Mouse (Mus musculus): ENCODE data around the gene Notch3. TPM values are rescaled to one million over a fixed set of nuclear protein-coding genes. Genes with fewer than 3 reads are reported as not detected.
"Not testable (repeated sequence)": the region's sequence is repeated elsewhere in the genome, so short reads cannot be mapped to it uniquely, and the experiment has no call there.

Gene Notch3
- polyA plus RNA-seq, 1 experiment from 2014 or later: 13.7 TPM

DNA sequence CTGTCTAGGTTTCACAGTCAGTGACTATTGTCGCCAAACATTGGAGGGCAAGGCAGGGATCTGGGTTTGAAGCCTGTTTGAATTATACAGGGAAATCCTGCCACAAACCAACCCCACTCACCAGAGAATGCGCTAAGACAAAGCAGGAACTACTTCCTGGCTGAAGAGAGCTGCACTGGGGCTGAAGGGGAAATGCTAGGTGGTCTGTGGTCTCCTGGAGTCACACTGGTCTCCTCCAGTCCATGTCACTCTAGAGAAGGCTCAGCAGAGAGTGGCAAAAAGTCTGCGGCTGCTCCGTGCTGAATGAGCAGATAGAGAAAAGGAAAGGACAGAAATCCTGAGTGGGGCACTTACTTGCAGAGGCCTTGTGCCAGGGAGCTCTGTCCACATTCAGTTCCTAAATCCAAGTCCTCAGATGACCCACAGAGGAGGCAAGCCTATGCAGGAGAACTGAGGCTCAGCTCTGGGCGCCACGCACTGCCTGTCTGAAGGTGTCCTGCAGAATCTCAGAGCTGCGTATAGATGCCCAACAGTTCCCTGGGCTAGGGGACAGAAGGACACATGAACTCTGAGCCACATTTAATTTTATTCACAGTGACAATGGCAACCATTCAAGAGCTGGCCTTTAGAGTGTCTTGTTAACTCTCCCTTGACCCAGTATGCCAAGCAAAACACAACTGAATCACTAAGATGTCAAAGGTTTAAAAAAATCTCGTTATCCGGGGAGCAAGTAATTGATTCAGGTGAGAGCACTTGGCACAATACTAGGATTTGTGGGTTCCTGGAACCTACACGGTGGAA lies 55.5 kb downstream of the Notch3 start:
- Histone ChIP-seq H3K27me3 (ENCODE audit: insufficient read depth, poor library complexity, severe bottlenecking) (peaks cover 26% of the 10 kb centered on the region), H3K4me3 (no peak overlapping the region), H3K4me1 (peaks cover 33% of the 10 kb centered on the region), H3K36me3 (no peaks in the 10 kb centered on the region), H3K9me3 (no peaks in the 10 kb centered on the region), H3K27ac (peak overlapping the region; percentile 45)
- no peak for DNase-seq (ENCODE audit: low spot score)
- WGBS: 81% methylated on average over 10 of the region's 10 CpGs

DNA sequence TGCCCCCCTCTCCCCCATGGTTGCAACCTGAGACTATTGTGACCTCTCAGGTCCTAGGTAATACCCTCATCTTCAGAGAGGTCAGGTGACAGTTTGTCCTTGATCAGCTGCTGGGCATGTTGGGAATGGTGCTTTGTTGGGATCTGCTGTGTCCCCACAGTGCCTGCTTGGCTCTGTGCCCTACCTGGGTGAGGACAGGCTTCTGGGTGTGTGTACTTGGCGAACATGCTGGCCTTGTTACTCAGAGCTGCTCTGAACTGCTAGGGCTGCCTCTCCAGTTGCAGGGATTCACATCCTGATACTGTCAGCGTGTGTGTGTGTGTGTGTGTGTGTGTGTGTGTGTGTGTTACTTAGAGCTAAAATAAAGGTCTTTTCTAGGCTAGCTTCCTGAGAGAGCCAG lies 56.2 kb downstream of the Notch3 start:
- H3K9me3 ChIP-seq: no peaks in the 10 kb centered on the region
- 46% methylated on average over 2 of the region's 2 CpGs for WGBS
- H3K27me3 ChIP-seq (ENCODE audit: insufficient read depth, poor library complexity, severe bottlenecking): peaks cover 25% of the 10 kb centered on the region
- no peak for DNase-seq (ENCODE audit: low spot score)
- no peak overlapping the region for H3K4me3 ChIP-seq
- H3K36me3 ChIP-seq: no peaks in the 10 kb centered on the region
- H3K4me1 ChIP-seq: peaks cover 31% of the 10 kb centered on the region
- H3K27ac ChIP-seq: no peak overlapping the region

DNA sequence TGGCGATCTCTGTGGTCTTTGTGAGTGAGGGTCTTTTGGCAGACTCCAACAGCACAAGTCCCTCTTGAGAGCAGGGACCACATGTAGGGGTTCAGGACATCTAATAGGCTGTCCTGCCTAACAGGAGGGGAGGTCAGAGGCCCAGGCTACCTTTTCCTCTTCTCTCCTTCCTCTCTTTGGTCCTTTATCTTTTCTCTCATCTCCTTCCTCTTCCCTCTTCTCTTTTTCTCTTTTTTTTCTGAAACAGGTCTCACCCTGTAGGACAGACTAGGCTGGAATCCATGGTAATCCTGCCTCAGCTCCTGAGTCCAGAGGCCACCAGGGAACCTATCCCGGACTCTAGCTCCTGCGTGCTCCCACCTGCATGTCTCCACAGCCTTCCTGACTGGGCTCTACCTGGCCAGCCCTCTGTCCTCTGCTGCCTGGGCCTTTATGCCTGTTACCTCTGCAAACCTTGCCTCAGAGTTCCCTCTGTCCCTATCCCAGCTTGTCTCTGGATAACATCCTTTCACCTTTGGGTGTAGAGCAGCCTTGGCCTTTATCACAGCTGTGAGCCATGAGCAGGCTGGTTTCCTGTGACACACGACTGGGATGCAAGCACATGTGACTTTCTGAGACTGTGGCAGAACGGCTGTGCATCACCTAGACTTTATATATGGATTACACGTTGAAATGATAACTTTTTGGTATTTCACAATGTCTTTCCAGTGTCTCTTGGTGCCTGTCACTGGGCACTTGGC lies 57.3 kb downstream of the Notch3 start:
- H3K4me3 ChIP-seq: no peak overlapping the region
- no peaks in the 10 kb centered on the region for H3K9me3 ChIP-seq
- H3K4me1 ChIP-seq: peaks cover 24% of the 10 kb centered on the region

DNA sequence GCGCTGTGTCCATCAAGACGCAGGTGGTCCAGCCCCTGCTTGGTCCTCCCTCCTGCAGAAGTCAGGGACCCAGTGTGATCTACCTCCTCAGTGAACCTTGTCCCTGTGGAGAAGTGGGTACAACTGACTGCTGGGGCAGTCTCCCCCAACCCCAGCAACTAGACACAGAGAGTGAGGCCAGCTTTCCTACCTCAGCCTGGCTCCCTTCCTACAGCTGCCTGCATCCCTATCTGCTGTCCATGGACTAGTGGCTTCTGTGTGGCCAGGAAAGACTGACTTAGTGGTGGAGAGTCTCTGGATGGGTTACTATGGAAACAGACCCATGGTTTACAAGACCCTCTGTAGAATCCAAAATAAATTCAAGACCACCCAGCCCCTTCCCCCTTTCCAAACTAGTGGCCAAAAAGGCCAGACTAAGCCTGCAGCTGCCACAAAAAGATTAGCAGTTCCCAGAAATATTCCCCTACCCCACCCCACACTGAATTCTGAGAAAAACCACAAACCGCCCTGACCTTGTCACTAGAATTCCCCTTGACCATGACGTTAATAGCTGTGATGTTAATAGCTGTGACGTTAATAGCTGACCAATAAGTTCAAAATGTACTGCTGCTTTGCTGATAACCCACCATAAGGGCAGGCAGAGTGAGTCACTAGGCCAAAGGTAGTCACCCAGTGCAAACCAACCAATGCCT lies 58.2 kb downstream of the Notch3 start:
- peaks cover 25% of the 10 kb centered on the region for H3K27me3 ChIP-seq (ENCODE audit: insufficient read depth, poor library complexity, severe bottlenecking)
- 72% methylated on average over 5 of the region's 5 CpGs for WGBS
- DNase-seq (ENCODE audit: low spot score): peak; percentile 88
- not testable (repeated sequence) for H3K4me3 ChIP-seq, H3K9me3 ChIP-seq, H3K36me3 ChIP-seq
- peak overlapping the region; percentile 62; the same call in 1 of the 2 replicates for H3K27ac ChIP-seq
- peaks cover 15% of the 10 kb centered on the region for H3K4me1 ChIP-seq

More for the DNA sequence above, 57.3 kb downstream of the Notch3 start:
- Histone ChIP-seq H3K27ac (peak overlapping the region; percentile 65; the same call in 1 of the 2 replicates), H3K36me3 (no peaks in the 10 kb centered on the region), H3K27me3 (ENCODE audit: insufficient read depth, poor library complexity, severe bottlenecking) (peaks cover 28% of the 10 kb centered on the region)
- peak; percentile 71 for DNase-seq (ENCODE audit: low spot score)
- WGBS: 68% methylated on average over 6 of the region's 6 CpGs

DNA sequence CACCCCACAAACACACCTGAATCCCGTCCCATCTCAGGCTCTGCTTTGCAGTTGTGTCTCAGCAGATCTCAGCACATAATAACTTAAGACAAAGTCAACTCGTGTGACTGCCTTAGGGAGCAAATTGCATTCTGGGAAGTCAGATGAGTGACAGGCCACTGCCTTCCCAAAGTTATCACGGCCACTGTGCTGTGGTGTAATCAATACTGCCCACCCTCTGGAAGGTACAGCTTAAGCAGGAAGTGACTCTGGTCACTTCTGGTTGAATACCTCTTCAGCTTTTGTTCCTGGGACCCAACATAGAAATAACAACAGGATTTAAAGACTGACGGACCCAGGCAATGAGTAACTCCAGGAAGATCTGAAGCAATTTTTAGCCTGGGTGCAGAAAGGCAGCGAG lies 58.8 kb downstream of the Notch3 start:
- DNase-seq (ENCODE audit: low spot score): peak; percentile 75
- peak overlapping the region; percentile 62; the same call in 1 of the 2 replicates for H3K27ac ChIP-seq

DNA sequence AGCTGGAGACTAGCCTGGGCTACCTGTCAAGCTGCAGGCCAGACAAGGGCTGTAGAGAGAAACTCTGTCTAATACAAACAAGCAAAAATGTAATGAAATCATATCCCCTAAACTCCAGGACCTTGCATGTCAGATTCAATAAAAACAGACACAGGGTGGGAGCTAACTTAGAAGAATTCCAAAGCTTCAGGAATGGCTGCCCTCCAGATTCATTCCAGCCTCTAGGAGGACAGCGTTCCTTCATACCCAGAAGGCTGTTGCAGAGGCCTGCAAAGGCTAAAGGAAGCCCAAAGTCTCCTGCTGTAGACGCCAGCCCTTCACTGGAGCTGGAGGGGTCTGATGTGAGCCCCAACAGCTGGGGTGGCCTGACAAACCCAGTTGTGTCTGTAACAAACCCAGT lies 60.3 kb downstream of the Notch3 start:
- peaks cover 37% of the 10 kb centered on the region for H3K27me3 ChIP-seq (ENCODE audit: insufficient read depth, poor library complexity, severe bottlenecking)
- H3K4me1 ChIP-seq: 0 out of 2 replicates have a peak, but pooled peaks cover 8% of the 10 kb centered on the region
- no peak overlapping the region for H3K4me3 ChIP-seq
- no peaks in the 10 kb centered on the region for H3K9me3 ChIP-seq
- DNase-seq (ENCODE audit: low spot score): no peak
- WGBS: 67% methylated on average over 2 of the region's 2 CpGs
- no peak overlapping the region for H3K27ac ChIP-seq
- H3K36me3 ChIP-seq: no peaks in the 10 kb centered on the region

More for the DNA sequence above, 58.8 kb downstream of the Notch3 start:
- Histone ChIP-seq H3K27me3 (ENCODE audit: insufficient read depth, poor library complexity, severe bottlenecking) (peaks cover 25% of the 10 kb centered on the region), H3K4me3 (no peak overlapping the region), H3K4me1 (peaks cover 9% of the 10 kb centered on the region), H3K36me3 (no peaks in the 10 kb centered on the region), H3K9me3 (no peaks in the 10 kb centered on the region)
- 59% methylated on average over 5 of the region's 5 CpGs for WGBS

DNA sequence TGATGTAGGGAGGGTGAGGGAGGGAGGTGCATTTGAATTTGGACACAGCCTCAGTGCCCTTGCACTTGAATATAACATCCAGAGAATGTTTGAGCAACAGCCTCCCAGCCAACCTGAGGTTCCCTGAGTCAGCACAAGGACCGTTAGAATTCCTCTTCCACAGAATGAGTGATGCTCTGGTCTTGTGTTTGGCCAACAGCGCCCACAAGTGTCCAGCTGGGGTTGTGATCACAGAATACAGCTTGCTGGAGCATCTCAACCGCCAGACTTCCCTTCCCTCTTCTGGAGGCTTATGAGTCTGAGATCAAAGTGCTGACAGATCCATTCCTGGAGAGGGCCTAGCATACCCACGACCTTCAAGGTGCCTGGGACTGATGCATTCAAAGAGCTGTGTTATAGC lies 63.6 kb downstream of the Notch3 start:
- DNase-seq (ENCODE audit: low spot score): peak; percentile 75
- WGBS: 18% methylated on average over 4 of the region's 4 CpGs
- Histone ChIP-seq H3K9me3 (no peaks in the 10 kb centered on the region), H3K27me3 (ENCODE audit: insufficient read depth, poor library complexity, severe bottlenecking) (peaks cover 51% of the 10 kb centered on the region), H3K27ac (no peak overlapping the region), H3K36me3 (no peaks in the 10 kb centered on the region), H3K4me3 (no peak overlapping the region), H3K4me1 (peaks cover 12% of the 10 kb centered on the region)

DNA sequence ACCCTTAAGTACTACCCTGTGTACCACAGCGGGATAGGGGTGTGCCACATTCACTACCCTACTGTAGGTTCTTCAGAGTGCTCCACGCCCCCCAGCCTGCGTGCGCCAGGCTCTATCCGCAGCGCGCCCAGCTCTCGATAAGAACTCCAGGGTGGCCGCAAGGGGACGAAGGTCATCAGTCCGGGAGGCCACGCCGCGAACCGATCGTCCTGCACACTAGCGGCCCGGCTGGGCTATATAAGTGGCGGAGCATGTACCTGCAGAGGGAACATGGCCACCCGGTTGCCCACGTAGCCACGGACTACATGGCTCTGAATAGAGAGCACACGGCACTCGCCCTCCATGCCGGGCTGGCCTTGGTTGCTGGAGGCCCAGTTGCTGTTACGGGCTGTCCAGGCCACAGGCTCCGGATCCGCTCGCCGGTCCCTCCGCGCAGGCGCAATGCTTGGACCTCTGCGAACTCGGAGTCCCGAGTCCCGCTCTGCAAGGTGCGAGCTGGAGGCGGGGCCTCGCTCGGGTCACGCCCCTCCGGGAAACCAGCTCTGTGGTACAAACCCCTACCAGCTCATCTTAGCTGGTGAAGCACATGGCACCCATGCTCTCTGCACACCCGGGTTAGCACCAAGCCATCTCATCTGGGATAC lies 66.6 kb downstream of the Notch3 start:
- Histone ChIP-seq H3K4me1 (peaks cover 12% of the 10 kb centered on the region), H3K9me3 (no peaks in the 10 kb centered on the region), H3K4me3 (peak overlapping the region; percentile 63), H3K36me3 (no peaks in the 10 kb centered on the region), H3K27ac (peak overlapping the region; percentile 80), H3K27me3 (ENCODE audit: insufficient read depth, poor library complexity, severe bottlenecking) (peaks cover 48% of the 10 kb centered on the region)
- peak; percentile 91 for DNase-seq (ENCODE audit: low spot score)
- WGBS: under 1% methylated on average over 44 of the region's 44 CpGs

DNA sequence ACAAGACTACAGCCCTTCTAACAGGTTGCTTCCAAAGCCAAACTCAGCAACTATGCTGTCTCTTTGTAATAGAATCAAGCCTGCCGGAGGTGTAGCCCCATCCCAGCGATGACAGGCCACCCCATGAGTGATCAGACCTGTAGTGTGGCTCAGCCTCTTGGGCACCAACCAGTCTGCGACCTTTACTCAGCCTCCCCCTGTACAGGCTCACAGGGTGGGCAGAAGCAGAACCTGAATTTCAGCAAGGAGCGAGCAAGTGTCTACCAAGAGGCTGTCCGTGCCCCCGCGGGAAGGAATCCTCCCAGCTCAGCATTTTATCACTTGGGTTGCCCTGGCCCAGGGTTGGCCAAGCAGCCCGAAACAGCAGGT lies 67.1 kb downstream of the Notch3 start:
- H3K4me1 ChIP-seq: peaks cover 12% of the 10 kb centered on the region
- H3K27me3 ChIP-seq (ENCODE audit: insufficient read depth, poor library complexity, severe bottlenecking): peaks cover 43% of the 10 kb centered on the region
- H3K36me3 ChIP-seq: no peaks in the 10 kb centered on the region
- peak overlapping the region; percentile 63 for H3K4me3 ChIP-seq
- DNase-seq (ENCODE audit: low spot score): peak; percentile 73
- WGBS: 26% methylated on average over 8 of the region's 8 CpGs
- no peaks in the 10 kb centered on the region for H3K9me3 ChIP-seq
- H3K27ac ChIP-seq: peak overlapping the region; percentile 80

DNA sequence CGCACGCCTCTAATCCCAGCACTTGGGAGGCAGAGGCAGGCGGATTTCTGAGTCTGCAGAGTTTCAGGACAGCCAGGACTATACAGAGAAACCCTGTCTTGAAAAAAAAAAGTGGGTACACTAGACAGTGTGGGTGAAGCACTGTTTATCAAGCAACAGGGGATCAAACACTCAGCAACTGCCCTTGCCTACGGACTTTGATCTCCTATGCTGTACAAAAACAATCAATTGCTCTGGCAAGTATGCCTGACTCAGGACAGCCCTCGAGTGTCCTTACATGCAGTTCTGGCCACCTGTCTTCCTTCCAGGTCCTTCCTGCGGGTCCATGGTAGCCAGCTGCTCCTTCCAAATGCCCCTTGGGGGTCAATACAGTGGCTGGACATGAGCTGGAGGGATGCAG lies 67.7 kb downstream of the Notch3 start:
- H3K4me1 ChIP-seq: peaks cover 12% of the 10 kb centered on the region
- H3K4me3 ChIP-seq; H3K36me3 ChIP-seq; H3K27ac ChIP-seq; H3K9me3 ChIP-seq; DNase-seq (ENCODE audit: low spot score): not testable (repeated sequence)
- H3K27me3 ChIP-seq (ENCODE audit: insufficient read depth, poor library complexity, severe bottlenecking): peaks cover 39% of the 10 kb centered on the region
- WGBS: 90% methylated on average over 6 of the region's 6 CpGs

DNA sequence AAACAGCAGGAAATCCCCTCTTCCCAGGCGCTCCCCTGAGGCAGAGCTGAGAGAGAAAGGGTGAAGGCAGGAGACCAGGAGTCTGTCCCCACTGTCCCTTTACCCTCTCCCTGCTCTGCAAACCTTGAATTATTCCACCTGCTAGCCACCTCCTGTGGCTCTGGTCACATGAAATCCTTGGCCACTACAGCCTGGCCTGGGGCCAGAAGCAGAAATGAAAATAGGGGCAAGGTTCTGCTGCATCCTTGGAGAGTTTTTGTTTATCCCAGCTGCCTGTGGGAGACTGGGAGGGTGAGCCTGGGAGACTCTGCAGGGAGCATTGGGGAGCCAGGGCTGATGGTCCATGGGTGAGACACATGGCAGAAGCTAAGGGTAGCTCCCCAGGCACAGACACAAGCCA lies 69.0 kb downstream of the Notch3 start:
- Histone ChIP-seq H3K4me1 (peaks cover 12% of the 10 kb centered on the region), H3K4me3 (no peak overlapping the region), H3K36me3 (no peaks in the 10 kb centered on the region), H3K27ac (no peak overlapping the region), H3K27me3 (ENCODE audit: insufficient read depth, poor library complexity, severe bottlenecking) (peaks cover 39% of the 10 kb centered on the region), H3K9me3 (no peaks in the 10 kb centered on the region)
- 81% methylated on average over 1 of the region's 1 CpGs for WGBS
- DNase-seq (ENCODE audit: low spot score): no peak

DNA sequence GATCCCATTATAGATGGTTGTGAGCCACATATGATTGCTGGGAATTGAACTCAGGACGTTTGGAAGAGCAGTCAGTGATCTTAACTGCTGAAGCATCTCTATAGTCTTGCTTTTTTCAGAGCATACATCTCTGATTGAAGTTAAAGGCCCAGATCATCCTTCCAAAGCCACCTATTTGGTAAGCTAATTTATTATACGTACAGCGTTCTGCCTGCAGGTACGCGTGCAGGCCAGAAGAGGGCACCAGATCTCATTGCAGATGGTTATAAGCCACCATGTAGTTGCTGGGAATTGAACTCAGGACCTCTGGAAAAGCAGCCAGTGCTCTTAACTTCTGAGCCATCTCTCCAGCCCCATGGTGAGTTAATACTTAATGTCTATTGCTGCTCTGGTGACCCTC lies 73.8 kb downstream of the Notch3 start:
- Histone ChIP-seq H3K27ac (no peak overlapping the region), H3K4me3 (no peak overlapping the region), H3K27me3 (ENCODE audit: insufficient read depth, poor library complexity, severe bottlenecking) (peaks cover 5% of the 10 kb centered on the region; the same call in 1 of the 2 replicates), H3K36me3 (no peaks in the 10 kb centered on the region), H3K4me1 (peaks cover 20% of the 10 kb centered on the region), H3K9me3 (no peaks in the 10 kb centered on the region)
- no peak for DNase-seq (ENCODE audit: low spot score)
- 81% methylated on average over 5 of the region's 5 CpGs for WGBS

All from heart, embryonic 10.5 days (tissue).